Mouse (Mus musculus): Measurements from ENCODE around the gene Lingo1.

Gene Lingo1

GRCm38 (mm10) chr9:56678929-56679681, 117.2 kb downstream of the Lingo1 start:
- DNase-seq (ENCODE audit: low read depth, low spot score): no peak

- DNase-seq (ENCODE audit: low read depth, low spot score): no peak
These were observed 120.6 kb downstream of the Lingo1 start for GRCm38 (mm10) chr9:56675696-56676095.

- no peak for DNase-seq (ENCODE audit: low read depth, low spot score)
These were observed 126.6 kb downstream of the Lingo1 start for GRCm38 (mm10) chr9:56669605-56670221.

GRCm38 (mm10) chr9:56664136-56664535, 132.1 kb downstream of the Lingo1 start:
- peak; percentile 42 for DNase-seq (ENCODE audit: low read depth, low spot score)

GRCm38 (mm10) chr9:56662946-56663345, 133.3 kb downstream of the Lingo1 start:
- no peak for DNase-seq (ENCODE audit: low read depth, low spot score)

GRCm38 (mm10) chr9:56662405-56662804, 133.9 kb downstream of the Lingo1 start:
- no peak for DNase-seq (ENCODE audit: low read depth, low spot score)

- no peak for DNase-seq (ENCODE audit: low read depth, low spot score)
These were observed 134.9 kb downstream of the Lingo1 start for GRCm38 (mm10) chr9:56661217-56661840.

GRCm38 (mm10) chr9:56658580-56658979, 137.7 kb downstream of the Lingo1 start:
- no peak for DNase-seq (ENCODE audit: low read depth, low spot score)

GRCm38 (mm10) chr9:56657996-56658398, 138.3 kb downstream of the Lingo1 start:
- DNase-seq (ENCODE audit: low read depth, low spot score): no peak

GRCm38 (mm10) chr9:56656766-56657542, 139.3 kb downstream of the Lingo1 start:
- no peak for DNase-seq (ENCODE audit: low read depth, low spot score)

- DNase-seq (ENCODE audit: low read depth, low spot score): peak; percentile 37
These were observed 141.1 kb downstream of the Lingo1 start for GRCm38 (mm10) chr9:56655167-56655566.

- no peak for DNase-seq (ENCODE audit: low read depth, low spot score)
These were observed 143.7 kb downstream of the Lingo1 start for GRCm38 (mm10) chr9:56652551-56652950.

- DNase-seq (ENCODE audit: low read depth, low spot score): peak; percentile 20
These were observed 144.7 kb downstream of the Lingo1 start for GRCm38 (mm10) chr9:56651586-56651985.

GRCm38 (mm10) chr9:56646227-56647025, 149.8 kb downstream of the Lingo1 start:
- DNase-seq (ENCODE audit: low read depth, low spot score): no peak

GRCm38 (mm10) chr9:56643474-56643873, 152.8 kb downstream of the Lingo1 start:
- no peak for DNase-seq (ENCODE audit: low read depth, low spot score)

GRCm38 (mm10) chr9:56638226-56638905, 157.9 kb downstream of the Lingo1 start:
- DNase-seq (ENCODE audit: low read depth, low spot score): peak; percentile 82

GRCm38 (mm10) chr9:56637403-56637857, 158.8 kb downstream of the Lingo1 start:
- DNase-seq (ENCODE audit: low read depth, low spot score): peak; percentile 51

- no peak for DNase-seq (ENCODE audit: low read depth, low spot score)
These were observed 159.4 kb downstream of the Lingo1 start for GRCm38 (mm10) chr9:56636766-56637402.

GRCm38 (mm10) chr9:56636214-56636613, 160.1 kb downstream of the Lingo1 start:
- peak; percentile 87 for DNase-seq (ENCODE audit: low read depth, low spot score)

Measured in R1 (cell line).